Mouse (Mus musculus): ENCODE measurements around the gene Cutc.

- TF ChIP-seq POLR2A (IDR thresholded peaks at IDR 0.05; ENCODE audit: low read depth, low read length) (no peak), CTCF (IDR thresholded peaks at IDR 0.05; ENCODE audit: extremely low read depth, insufficient read depth, insufficient read length, insufficient replicate concordance) (no peak)
These were observed 8.9 kb downstream of the Cutc start for GRCm38 (mm10) chr19:43761543-43762256.
